Mouse (Mus musculus): ENCODE results near the gene Acsl6. TPM values are rescaled to one million over a fixed set of nuclear protein-coding genes. Genes with fewer than 3 reads are reported as not detected.

The Acsl6 gene
- polyA plus RNA-seq, 1 experiment from 2014 or later = 0.55 TPM

DNA sequence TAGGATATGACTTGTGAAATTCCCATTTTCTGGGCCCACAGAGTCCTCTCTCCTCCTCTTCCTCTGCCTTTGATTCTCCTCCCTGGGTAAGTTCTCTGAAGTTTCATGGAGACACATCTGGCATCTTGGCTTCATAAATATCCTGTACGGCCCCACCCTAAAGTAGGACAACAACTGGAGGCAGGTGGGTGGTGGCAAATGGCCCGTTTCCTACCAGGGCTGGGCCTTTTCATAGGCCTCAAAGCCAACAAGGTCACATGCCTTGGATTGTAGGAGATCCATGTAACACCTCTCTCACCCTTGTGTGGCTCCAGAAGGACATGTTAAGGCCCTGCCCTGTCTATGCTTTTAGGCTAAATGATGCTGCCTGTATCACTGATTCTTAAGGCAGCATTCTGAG, 7.0 kb downstream of the Acsl6 start:
- Histone ChIP-seq H3K27me3 (peaks cover 11% of the 10 kb centered on the region), H3K4me2 (no peak overlapping the region), H3K4me1 (replicated peaks) (peaks cover 16% of the 10 kb centered on the region), H3K9me3 (replicated peaks) (no peaks in the 10 kb centered on the region), H3K9ac (no peak overlapping the region), H3K27ac (no peak overlapping the region), H3K36me3 (no peaks in the 10 kb centered on the region), H3K4me3 (no peak overlapping the region)
- no peak for ATAC-seq (replicated peaks; ENCODE audit: insufficient number of reproducible peaks, insufficient read depth, low FRiP score, low read depth)
- 60% methylated on average over 2 of the region's 2 CpGs for WGBS

DNA sequence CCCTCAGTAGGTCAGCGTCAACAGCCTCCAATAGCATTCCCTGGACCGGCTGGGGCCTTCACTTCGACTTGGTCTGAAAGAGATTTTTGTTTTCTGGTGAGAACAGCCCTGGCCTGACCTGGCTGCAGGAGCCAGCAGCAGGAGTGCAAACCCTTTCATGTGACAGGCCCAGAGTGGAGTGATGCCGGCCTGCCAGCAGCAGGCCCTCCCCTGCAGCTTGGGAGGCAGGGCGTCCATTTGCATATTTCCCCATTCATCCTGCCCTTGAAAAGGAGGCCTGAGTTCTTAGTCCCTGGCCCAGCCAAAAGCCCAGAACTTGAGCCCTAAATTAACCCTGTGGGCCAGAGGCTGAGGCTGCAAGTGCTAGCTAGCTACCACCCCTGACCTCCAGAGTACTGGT, 8.4 kb downstream of the Acsl6 start:
- no peaks in the 10 kb centered on the region for H3K36me3 ChIP-seq
- no peaks in the 10 kb centered on the region for H3K9me3 ChIP-seq (replicated peaks)
- no peak overlapping the region for H3K4me2 ChIP-seq
- no peak overlapping the region for H3K4me3 ChIP-seq
- WGBS = 26% methylated on average over 5 of the region's 5 CpGs
- 0 out of 2 replicates have a peak, but pooled peaks cover 3% of the 10 kb centered on the region for H3K27me3 ChIP-seq
- peaks cover 16% of the 10 kb centered on the region for H3K4me1 ChIP-seq (replicated peaks)
- no peak overlapping the region for H3K27ac ChIP-seq
- no peak for ATAC-seq (replicated peaks; ENCODE audit: insufficient number of reproducible peaks, insufficient read depth, low FRiP score, low read depth)
- H3K9ac ChIP-seq = no peak overlapping the region

DNA sequence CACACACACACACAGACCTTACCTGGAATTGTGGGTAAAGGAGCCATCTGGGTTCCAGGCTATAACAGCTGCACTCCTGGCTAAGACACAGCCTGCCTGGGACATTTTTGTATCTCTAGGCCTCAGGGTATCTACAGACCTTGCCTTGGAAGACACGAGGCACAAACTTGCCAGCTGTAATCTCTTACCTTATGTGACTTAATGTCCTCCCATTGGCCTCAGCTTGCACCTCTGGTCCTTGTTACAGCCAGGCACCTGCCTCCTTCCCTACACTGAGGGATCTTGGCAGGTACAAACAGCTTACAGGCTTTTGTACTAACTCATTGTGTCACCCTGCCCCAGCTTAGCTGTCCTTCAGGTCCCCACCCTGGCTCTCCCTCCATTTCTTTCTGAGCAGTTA, 9.0 kb downstream of the Acsl6 start:
- H3K9ac ChIP-seq = no peak overlapping the region
- peaks cover 16% of the 10 kb centered on the region for H3K4me1 ChIP-seq (replicated peaks)
- H3K27ac ChIP-seq = no peak overlapping the region
- no peaks in the 10 kb centered on the region for H3K9me3 ChIP-seq (replicated peaks)
- no peak for ATAC-seq (replicated peaks; ENCODE audit: insufficient number of reproducible peaks, insufficient read depth, low FRiP score, low read depth)
- 41% methylated on average over 1 of the region's 1 CpGs for WGBS
- H3K4me3 ChIP-seq = no peak overlapping the region
- H3K27me3 ChIP-seq = no peaks in the 10 kb centered on the region
- no peak overlapping the region for H3K4me2 ChIP-seq
- no peaks in the 10 kb centered on the region for H3K36me3 ChIP-seq

DNA sequence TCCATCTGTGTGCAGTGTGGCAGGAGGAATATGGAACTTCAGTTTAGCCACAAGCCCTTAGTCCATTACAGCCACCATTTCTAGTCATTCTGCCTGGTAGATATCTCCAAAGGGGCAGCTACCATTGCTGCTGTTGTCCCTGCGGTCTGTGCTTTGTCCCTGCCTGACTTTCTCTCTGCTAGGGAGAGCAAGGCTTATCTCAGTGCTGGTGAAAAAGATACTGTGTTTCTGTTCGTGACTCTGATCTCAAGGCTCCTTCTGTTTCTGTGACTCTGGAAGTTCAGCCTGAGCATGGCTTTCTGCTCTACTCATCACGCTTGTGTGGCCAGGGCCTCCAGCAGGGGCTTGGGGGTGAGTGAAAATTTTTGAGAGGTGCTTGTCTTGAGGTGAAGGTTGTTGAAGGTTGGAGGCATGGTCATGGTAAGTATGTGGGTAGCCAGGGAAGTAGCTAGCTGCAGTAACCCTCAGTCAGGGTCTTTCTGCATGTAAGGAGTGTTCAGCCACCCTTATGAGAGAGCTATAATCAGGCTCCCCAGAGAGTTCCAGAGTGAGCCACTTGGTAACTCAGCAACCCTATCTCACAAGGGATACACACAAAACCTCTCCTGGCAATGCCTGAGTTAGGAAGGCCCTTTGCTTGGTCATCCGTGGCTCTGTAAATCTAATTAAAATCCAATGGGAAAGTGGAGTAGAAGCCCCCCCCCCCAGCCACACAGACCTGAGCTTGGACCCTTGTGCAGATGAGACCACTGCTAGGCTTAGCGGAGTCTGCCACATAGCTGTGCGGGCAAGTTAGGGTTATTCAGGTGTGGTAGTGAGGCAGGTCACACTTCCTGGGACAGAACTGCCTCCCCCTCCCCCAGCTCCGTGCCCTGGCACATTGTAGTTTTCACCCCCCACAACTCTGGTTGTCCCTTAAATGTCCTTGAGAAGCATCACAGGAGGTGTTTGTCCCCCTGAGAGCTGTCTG, 10.1 kb downstream of the Acsl6 start:
- H3K4me2 ChIP-seq = no peak overlapping the region
- no peak overlapping the region for H3K4me3 ChIP-seq
- 47% methylated on average over 7 of the region's 7 CpGs for WGBS
- H3K9me3 ChIP-seq (replicated peaks) = no peaks in the 10 kb centered on the region
- no peaks in the 10 kb centered on the region for H3K27me3 ChIP-seq
- ATAC-seq (replicated peaks; ENCODE audit: insufficient number of reproducible peaks, insufficient read depth, low FRiP score, low read depth) = no peak
- peaks cover 16% of the 10 kb centered on the region for H3K4me1 ChIP-seq (replicated peaks)
- H3K9ac ChIP-seq = no peak overlapping the region
- no peaks in the 10 kb centered on the region for H3K36me3 ChIP-seq
- H3K27ac ChIP-seq = no peak overlapping the region

DNA sequence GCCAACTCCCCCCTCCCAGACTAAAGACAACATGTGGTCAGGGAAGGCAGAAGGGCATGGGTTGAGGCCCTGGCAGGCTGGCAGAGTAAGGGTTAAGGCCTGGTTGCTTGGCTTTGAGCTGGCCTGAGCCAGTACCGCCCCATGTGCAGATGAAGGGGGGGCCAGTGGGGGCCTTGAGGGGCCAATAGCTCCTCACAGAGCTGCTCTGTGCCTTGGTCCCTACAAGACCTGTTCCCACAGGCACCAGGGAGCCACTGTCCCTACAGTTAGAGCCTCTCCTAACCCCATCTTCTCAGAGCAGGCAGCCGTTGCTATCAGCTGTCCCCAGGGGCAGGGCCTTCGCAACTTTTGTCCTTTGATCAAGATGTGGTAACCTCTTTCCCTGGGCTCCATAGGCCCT, 11.1 kb downstream of the Acsl6 start:
- WGBS = 16% methylated on average over 3 of the region's 3 CpGs
- H3K9ac ChIP-seq = no peak overlapping the region
- no peak overlapping the region for H3K27ac ChIP-seq
- H3K36me3 ChIP-seq = no peaks in the 10 kb centered on the region
- H3K4me3 ChIP-seq = no peak overlapping the region
- H3K9me3 ChIP-seq (replicated peaks) = no peaks in the 10 kb centered on the region
- H3K27me3 ChIP-seq = no peaks in the 10 kb centered on the region
- no peak overlapping the region for H3K4me2 ChIP-seq
- peaks cover 16% of the 10 kb centered on the region for H3K4me1 ChIP-seq (replicated peaks)
- ATAC-seq (replicated peaks; ENCODE audit: insufficient number of reproducible peaks, insufficient read depth, low FRiP score, low read depth) = no peak

DNA sequence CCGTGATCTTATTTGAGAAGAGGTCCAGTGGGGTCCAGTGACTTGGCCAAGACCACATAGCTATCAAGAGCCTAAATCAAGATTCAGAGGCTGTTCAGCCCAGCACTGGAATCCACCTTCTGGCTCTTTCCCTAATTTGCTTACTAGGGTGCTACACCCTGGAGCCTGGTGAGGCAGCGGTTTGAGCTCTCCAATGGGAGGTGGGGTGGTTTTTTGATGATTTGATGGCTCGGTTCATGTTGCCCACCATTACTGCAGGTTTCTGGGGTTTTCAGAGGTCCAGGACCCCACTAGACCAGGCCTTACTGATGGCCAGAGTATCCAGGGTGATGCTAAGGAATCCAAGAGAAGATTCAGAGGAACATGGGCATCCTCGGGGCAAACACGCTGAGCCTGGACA, 11.7 kb downstream of the Acsl6 start:
- Histone ChIP-seq H3K36me3 (no peaks in the 10 kb centered on the region), H3K9ac (no peak overlapping the region), H3K27ac (no peak overlapping the region), H3K27me3 (no peaks in the 10 kb centered on the region), H3K9me3 (replicated peaks) (no peaks in the 10 kb centered on the region), H3K4me1 (replicated peaks) (peaks cover 16% of the 10 kb centered on the region), H3K4me3 (no peak overlapping the region), H3K4me2 (no peak overlapping the region)
- ATAC-seq (replicated peaks; ENCODE audit: insufficient number of reproducible peaks, insufficient read depth, low FRiP score, low read depth) = no peak
- WGBS = 86% methylated on average over 5 of the region's 5 CpGs

DNA sequence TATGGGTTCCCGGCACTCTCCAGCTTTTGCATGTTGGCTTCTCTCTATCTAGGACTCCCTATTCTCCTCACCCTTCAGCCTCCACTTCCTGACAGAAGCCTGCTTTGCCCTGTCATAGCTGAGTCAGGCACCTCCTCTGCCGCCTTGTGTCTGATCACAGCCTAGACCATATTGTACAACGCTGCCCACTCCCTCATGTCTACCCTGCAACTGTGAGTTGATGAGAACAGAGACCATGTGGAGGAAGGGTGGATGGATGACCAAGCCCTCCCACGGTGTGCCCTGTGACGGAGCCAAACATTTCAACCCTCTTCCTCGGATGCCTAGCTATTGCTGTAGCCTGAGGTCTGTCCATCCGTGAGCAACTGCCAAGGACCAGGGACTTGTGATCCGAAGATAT, 13.8 kb downstream of the Acsl6 start:
- H3K27ac ChIP-seq = no peak overlapping the region
- H3K9ac ChIP-seq = no peak overlapping the region
- H3K4me2 ChIP-seq = no peak overlapping the region
- no peaks in the 10 kb centered on the region for H3K27me3 ChIP-seq
- peaks cover 14% of the 10 kb centered on the region for H3K4me1 ChIP-seq (replicated peaks)
- H3K4me3 ChIP-seq = no peak overlapping the region
- no peaks in the 10 kb centered on the region for H3K9me3 ChIP-seq (replicated peaks)
- 80% methylated on average over 8 of the region's 8 CpGs for WGBS
- no peak for ATAC-seq (replicated peaks; ENCODE audit: insufficient number of reproducible peaks, insufficient read depth, low FRiP score, low read depth)
- no peaks in the 10 kb centered on the region for H3K36me3 ChIP-seq

DNA sequence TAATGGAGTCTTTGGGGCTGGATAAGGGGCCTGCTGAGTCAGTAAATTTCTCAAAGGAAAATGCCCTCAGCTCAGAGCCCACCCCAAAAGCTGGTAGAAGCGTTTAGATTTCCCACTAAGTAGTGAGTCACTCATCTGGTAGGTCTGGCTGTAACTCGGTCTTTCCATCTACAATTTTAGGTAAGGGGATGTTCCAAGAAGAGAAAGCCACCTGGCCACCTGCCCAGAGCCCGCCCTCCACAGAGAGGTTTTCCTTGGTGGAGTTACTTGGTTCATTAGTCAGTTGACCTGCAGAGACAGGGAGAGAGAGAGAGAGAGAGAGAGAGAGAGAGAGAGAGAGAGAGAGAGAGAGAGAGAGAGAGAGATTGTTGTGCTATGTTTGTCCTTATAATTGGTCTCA, 14.2 kb downstream of the Acsl6 start:
- Histone ChIP-seq H3K36me3 (no peaks in the 10 kb centered on the region), H3K27ac (no peak overlapping the region), H3K4me3 (no peak overlapping the region), H3K4me2 (no peak overlapping the region), H3K4me1 (replicated peaks) (peaks cover 14% of the 10 kb centered on the region), H3K27me3 (no peaks in the 10 kb centered on the region), H3K9me3 (replicated peaks) (no peaks in the 10 kb centered on the region), H3K9ac (no peak overlapping the region)
- no peak for ATAC-seq (replicated peaks; ENCODE audit: insufficient number of reproducible peaks, insufficient read depth, low FRiP score, low read depth)
- 73% methylated on average over 3 of the region's 3 CpGs for WGBS

DNA sequence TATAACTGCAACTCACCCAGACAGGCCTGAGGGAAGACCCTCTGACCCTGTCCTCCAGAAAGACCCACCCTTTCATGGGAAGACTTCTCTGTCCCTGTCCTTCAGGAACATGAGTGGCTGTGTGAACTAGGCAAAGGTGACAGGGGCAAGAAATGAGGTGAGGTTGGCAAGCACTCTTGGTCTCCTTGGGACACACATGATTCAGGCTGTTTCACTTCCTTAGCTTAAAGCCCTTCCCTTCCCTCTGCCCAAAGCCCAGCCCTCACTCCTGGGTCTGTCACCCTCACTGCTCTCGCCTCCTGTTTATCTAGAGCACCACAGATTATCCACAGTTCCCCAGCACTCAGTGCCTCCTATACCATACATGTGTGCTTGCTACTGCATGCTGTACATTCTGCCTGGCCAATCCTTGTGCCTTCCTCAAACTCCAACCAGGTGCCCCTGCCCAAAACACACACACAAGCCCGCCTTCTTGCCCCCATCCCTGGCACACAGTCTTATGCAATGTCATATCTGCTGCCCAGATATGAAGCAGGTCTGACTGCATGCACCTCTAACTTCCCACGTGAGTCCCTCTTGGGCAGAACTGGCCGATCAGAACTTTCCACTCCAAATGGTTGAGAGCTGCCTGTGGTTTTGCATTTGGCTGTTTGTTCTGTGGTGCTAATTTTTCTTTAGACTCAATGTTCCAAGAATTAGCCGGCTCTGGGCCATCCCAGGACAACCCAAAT, 18.4 kb downstream of the Acsl6 start:
- Histone ChIP-seq H3K36me3 (no peaks in the 10 kb centered on the region), H3K4me2 (no peak overlapping the region), H3K27me3 (no peaks in the 10 kb centered on the region), H3K27ac (no peak overlapping the region), H3K9me3 (replicated peaks) (no peaks in the 10 kb centered on the region), H3K4me1 (replicated peaks) (no peaks in the 10 kb centered on the region), H3K9ac (no peak overlapping the region), H3K4me3 (no peak overlapping the region)
- ATAC-seq (replicated peaks; ENCODE audit: insufficient number of reproducible peaks, insufficient read depth, low FRiP score, low read depth) = no peak
- 62% methylated on average over 5 of the region's 5 CpGs for WGBS

DNA sequence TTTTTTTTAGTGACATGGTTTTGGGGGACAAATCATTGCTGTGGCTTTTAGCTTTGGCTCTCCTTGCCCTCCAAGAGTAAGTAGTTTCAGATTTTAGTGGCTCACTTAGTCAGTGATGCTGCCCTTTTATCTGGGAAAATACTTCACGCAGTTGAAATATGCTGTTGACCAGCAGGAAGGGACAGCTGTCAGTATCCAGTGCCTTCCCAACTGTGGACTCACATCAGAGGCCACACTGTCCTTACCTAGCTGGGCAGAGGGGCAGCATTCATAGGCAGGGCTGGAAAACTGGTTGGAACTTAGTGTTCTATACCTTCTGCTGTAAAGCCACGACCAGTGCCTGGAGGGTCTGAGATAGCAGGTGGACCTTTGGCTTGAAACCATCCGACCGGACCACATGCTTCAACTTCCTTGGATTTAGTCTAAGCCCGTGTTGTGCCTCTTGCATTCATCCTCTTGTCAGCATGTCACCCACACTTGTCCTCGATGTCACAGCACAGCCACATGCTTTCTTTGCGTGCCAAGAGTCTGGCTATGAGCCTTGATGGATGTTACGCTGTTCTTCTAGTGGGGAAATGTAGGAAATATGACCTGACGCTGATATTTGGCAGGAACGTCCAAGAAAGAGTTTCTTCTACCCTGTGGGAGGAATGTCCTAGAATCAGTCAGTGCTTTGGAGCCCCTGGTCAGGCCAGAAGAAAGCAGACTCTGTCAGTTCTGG, 28.0 kb downstream of the Acsl6 start:
- H3K9me3 ChIP-seq (replicated peaks) = no peaks in the 10 kb centered on the region
- H3K36me3 ChIP-seq = no peaks in the 10 kb centered on the region
- H3K4me1 ChIP-seq (replicated peaks) = no peaks in the 10 kb centered on the region
- WGBS = 52% methylated on average over 10 of the region's 10 CpGs
- ATAC-seq (replicated peaks; ENCODE audit: insufficient number of reproducible peaks, insufficient read depth, low FRiP score, low read depth) = no peak
- no peaks in the 10 kb centered on the region for H3K27me3 ChIP-seq
- no peak overlapping the region for H3K9ac ChIP-seq
- no peak overlapping the region for H3K27ac ChIP-seq
- no peak overlapping the region for H3K4me3 ChIP-seq
- no peak overlapping the region for H3K4me2 ChIP-seq

DNA sequence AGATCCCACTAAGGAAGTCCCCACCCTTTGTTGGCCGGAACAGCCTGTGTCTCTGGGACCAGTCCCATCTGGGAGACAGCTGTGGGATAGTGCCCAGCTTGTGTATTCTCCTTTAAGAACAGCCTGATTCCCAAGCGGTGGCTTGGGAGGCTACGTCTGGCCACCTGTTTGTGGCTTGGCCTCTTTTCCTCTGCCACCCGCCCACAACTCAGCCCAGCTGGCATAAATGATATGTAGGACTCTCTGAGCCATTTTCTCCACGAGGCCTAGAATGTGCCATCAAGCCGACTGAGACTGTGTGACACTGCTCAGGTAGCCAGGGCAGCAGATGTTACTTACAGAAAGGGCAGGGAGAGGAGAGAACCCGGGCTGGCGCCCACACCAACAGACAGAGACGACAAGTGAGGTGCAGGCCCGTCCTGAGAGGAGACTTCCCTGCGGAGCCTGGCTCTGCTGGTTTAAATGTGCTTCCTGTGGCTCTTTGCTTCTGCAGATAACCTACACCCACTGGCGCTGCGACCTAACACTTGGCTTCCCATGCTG, 32.6 kb downstream of the Acsl6 start:
- ATAC-seq (replicated peaks; ENCODE audit: insufficient number of reproducible peaks, insufficient read depth, low FRiP score, low read depth) = no peak
- no peak overlapping the region for H3K4me2 ChIP-seq
- no peak overlapping the region for H3K9ac ChIP-seq
- no peak overlapping the region for H3K4me3 ChIP-seq
- no peaks in the 10 kb centered on the region for H3K4me1 ChIP-seq (replicated peaks)
- H3K36me3 ChIP-seq = no peaks in the 10 kb centered on the region
- H3K27me3 ChIP-seq = no peaks in the 10 kb centered on the region
- no peaks in the 10 kb centered on the region for H3K9me3 ChIP-seq (replicated peaks)
- no peak overlapping the region for H3K27ac ChIP-seq
- WGBS = 37% methylated on average over 13 of the region's 13 CpGs

Measured in heart, embryonic 15.5 days (tissue).